Mouse (Mus musculus): ENCODE data around the gene Mif4gd.

DNA sequence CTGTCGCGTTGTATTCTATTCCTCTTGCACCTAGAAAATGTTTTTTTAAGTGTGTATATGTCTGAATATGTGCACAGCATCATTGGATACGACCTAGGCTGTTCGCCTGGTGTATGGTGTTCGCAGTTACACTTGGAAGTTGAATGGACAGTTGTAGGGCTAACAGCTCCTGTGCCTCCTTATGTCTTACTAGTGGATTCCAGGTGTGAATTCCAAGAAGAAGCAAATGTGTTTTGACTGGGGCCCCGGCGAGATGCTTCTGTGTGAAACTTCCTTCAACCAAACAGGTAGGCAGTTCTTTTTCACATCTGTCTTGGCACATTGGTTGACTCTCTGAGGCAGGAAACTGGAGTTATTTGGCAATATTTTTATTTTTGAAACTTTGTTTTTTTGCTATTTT, 47.8 kb downstream of the Mif4gd start:
- no peak for TF ChIP-seq USF1 (IDR thresholded peaks at IDR 0.05; ENCODE audit: low read depth, low read length)
- TF ChIP-seq ZKSCAN1 (IDR thresholded peaks at IDR 0.05; ENCODE audit: borderline replicate concordance, low read depth, low read length) = no peak
- no peak for TF ChIP-seq CTCF (conservative IDR thresholded peaks at IDR 0.05 in 1 of 2, IDR thresholded peaks at IDR 0.05 in 1 of 2; ENCODE audit: low read depth in 2 of 2, low read length in 2 of 2)
- TF ChIP-seq MAFK (IDR thresholded peaks at IDR 0.05; ENCODE audit: insufficient replicate concordance, low read length) = no peak
- no peak for TF ChIP-seq ELF1 (IDR thresholded peaks at IDR 0.05; ENCODE audit: low read depth, low read length)
- no peak for TF ChIP-seq HCFC1 (IDR thresholded peaks at IDR 0.05; ENCODE audit: low read depth, low read length)
- no peak for TF ChIP-seq TCF12 (IDR thresholded peaks at IDR 0.05; ENCODE audit: low read depth, low read length)
- TF ChIP-seq ETS1 (conservative IDR thresholded peaks at IDR 0.05; ENCODE audit: low read depth, low read length) = no peak
- TF ChIP-seq POLR2A (IDR thresholded peaks at IDR 0.05; ENCODE audit: low read depth, low read length) = no peak
- TF ChIP-seq E2F4 (IDR thresholded peaks at IDR 0.05; ENCODE audit: insufficient replicate concordance, low read depth, low read length) = no peak
- no peak for TF ChIP-seq JUN (IDR thresholded peaks at IDR 0.05; ENCODE audit: insufficient read depth, low read depth, low read length)
- no peak for TF ChIP-seq EP300 (IDR thresholded peaks at IDR 0.05; ENCODE audit: low read length)

All from CH12.LX (cell line).